Mouse (Mus musculus): Measurements from ENCODE around the gene Erbin. TPM values are rescaled to one million over a fixed set of nuclear protein-coding genes. Genes with fewer than 3 reads are reported as not detected.
A peak's percentile ranks its signal among the peaks of the same experiment; 100 is the strongest.

Gene Erbin
- polyA plus RNA-seq, 1 experiment from 2014 or later: 10.6 TPM

DNA sequence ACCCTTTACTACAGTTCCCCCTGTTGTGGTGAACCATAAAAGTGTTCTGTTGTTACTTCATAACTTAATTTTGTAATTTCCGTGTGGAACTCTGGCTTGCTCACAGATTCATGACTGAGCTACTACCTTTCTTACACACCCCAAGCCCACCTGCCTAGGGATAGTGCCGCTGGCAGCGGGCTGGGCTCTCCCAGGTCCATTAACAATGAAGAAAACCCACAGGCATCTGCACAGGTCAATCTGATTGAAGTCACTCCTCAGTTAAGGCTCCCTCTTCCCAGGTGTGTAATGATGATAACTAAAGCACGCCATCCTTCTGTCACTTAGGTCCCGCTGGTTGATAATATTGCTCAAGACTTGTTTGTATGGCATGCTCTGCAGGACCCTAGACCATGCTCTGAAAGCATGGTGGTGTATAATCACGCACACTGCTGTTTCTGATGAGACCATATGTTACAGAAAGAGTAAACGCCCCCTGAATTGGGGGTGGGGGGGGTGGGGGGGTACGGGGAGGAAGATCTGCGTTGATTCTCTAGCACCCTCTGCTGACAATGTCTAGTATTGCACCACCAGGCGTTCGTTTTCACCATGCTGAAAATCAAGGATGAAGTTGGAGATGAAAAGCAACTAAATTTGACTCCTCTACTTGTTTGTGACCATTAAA is 140.3 kb downstream of the Erbin start:
- peak; percentile 44; the same call in 1 of the 2 replicates for ATAC-seq (ENCODE audit: low FRiP score)
- Histone ChIP-seq H3K27me3 (peaks cover 5% of the 10 kb centered on the region; the same call in 1 of the 2 replicates), H3K9me3 (no peaks in the 10 kb centered on the region), H3K27ac (no peak overlapping the region), H3K4me2 (no peak overlapping the region), H3K36me3 (no peaks in the 10 kb centered on the region), H3K9ac (no peak overlapping the region), H3K4me3 (no peak overlapping the region), H3K4me1 (replicated peaks) (peaks cover 3% of the 10 kb centered on the region)
- 33% methylated on average over 11 of the region's 11 CpGs for WGBS

DNA sequence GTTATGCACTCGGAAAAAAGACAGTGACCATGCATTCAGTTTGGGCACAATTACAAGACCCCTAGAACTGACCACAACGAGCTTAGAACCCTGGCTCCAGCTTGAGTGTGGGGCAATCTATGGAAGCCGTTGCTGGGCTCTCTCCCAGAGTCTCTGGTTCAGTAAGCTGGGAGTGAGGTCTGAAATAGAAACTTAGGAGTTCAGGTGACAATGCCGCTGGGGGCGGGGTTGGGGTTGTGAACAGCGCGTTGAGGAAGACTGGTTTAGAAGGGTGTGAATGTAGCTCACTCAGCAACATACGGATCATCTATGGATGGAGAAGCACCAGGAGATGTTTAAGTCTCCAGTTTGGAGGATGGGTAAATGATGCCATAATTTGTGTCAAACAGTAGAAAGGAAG is 143.2 kb downstream of the Erbin start:
- peaks cover 5% of the 10 kb centered on the region; the same call in 1 of the 2 replicates for H3K27me3 ChIP-seq
- WGBS: 70% methylated on average over 8 of the region's 8 CpGs
- H3K4me2 ChIP-seq: no peak overlapping the region
- no peak overlapping the region for H3K9ac ChIP-seq
- H3K4me1 ChIP-seq (replicated peaks): peaks cover 16% of the 10 kb centered on the region
- no peaks in the 10 kb centered on the region for H3K36me3 ChIP-seq
- no peak for ATAC-seq (ENCODE audit: low FRiP score)
- no peak overlapping the region for H3K4me3 ChIP-seq
- no peaks in the 10 kb centered on the region for H3K9me3 ChIP-seq
- no peak overlapping the region for H3K27ac ChIP-seq

DNA sequence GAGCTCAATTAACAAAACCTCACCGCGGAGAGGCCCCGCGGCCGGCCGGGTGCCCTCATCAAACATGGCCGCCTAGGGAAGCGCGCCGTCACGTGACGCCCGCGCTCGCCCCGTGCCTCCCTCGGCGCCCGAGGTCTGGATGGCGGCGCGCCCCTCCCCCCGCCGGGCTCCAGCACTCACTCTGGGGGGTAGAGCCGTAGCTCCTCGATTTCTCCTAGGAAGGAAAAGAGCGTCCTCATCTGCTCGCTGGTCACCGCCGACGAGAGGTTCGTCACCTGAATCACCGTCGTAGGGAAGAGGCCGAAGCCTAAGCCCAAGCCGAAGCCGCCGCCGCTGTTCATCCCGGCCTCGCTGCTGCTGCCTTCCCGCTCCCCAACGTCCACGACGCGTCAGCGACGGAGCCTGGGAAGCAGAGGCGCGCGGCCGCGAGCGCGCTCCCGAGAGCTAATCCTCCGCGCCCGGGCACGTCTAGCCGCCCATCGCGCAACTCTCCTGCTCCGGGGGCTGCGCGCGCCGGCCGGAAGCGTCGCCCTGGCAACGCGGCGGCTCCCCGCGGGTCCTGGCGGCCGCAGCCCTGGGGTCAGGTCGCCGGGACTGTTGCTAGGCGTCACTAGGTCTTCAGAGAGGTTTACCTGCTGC is 146.1 kb downstream of the Erbin start, which contains the start of gene Srek1:
Gene Srek1, minus strand, starts transcription at position 490 of the 639 bp plus-strand sequence.
- peak within 1 kb of the TSS; percentile 99 for H3K27ac ChIP-seq
- WGBS: under 1% methylated on average over 72 of the region's 81 CpGs
- H3K27me3 ChIP-seq: peaks cover 5% of the 10 kb centered on the region; the same call in 1 of the 2 replicates
- peak within 1 kb of the TSS; percentile 66 for H3K4me3 ChIP-seq
- peak; percentile 96 for ATAC-seq (ENCODE audit: low FRiP score)
- no peaks in the 10 kb centered on the region for H3K9me3 ChIP-seq
- H3K36me3 ChIP-seq: no peaks in the 10 kb centered on the region
- peak within 1 kb of the TSS; percentile 68 for H3K4me2 ChIP-seq
- peaks cover 31% of the 10 kb centered on the region for H3K4me1 ChIP-seq (replicated peaks)
- H3K9ac ChIP-seq: peak within 1 kb of the TSS; percentile 81

DNA sequence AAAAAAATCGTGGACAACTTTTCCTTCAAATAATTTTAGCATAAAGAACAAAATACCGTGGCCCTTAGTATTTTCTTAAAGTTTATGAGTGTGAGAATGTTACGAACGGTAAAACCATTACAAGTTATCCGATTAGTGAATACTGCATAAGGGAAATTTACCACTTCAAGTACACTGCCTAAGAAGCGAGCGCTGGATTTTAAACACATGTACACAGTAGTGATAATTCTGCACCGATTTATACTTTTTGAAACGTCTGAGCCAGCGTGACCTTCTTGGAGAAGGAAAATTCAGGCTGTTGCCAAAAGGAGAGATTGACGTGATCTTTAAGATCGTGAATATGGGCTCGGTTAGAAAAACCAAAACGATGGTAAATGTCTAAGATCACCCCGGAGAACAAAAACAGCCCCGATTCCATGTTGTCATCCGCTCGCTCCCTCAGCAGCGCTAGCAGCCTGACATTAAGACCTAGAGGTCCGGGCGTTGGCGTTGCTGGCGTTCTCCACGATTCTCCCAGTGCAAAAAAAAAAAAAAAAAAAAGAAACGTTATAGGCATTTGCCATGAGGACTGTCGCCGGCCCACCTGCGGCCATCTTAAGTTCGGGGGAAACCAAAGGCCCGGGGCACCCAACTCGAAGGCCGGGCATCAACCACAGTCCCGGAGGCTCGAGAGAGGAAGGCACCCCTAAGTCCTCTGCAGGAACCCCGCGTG is 146.8 kb downstream of the Erbin start:
- peak overlapping the region; percentile 68 for H3K4me2 ChIP-seq
- no peaks in the 10 kb centered on the region; the same call in 1 of the 2 replicates for H3K36me3 ChIP-seq
- peak overlapping the region; percentile 81 for H3K9ac ChIP-seq
- H3K4me1 ChIP-seq (replicated peaks): peaks cover 31% of the 10 kb centered on the region
- WGBS: 3% methylated on average over 36 of the region's 36 CpGs
- no peaks in the 10 kb centered on the region for H3K9me3 ChIP-seq
- ATAC-seq (ENCODE audit: low FRiP score): peak; percentile 82
- H3K27me3 ChIP-seq: peaks cover 2% of the 10 kb centered on the region; the same call in 1 of the 2 replicates
- H3K4me3 ChIP-seq: peak overlapping the region; percentile 66
- peak overlapping the region; percentile 99 for H3K27ac ChIP-seq

DNA sequence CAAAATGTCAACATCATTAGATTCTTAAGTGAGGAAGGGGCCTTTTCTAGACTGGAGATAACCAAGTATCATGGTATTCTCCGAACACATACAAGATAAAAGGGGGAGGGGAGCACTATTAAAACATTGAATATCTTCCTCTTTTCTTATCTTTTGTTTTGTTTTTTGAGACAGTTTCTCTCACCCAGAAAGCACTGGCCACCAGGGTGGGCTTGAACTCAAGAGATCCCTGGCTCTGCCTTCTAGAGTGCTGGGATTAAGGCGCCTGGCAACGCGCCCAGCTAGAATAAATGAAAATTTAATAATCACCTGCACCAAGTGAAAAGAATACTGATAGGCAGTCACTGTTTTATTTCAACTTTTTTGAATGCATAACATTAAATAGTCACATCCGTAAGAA is 147.4 kb downstream of the Erbin start:
- Histone ChIP-seq H3K9ac (peak overlapping the region; percentile 65), H3K36me3 (peaks cover 2% of the 10 kb centered on the region), H3K27ac (0 out of 2 replicates have a peak overlapping the region, but pooled peaks have one; percentile 24), H3K9me3 (no peaks in the 10 kb centered on the region), H3K4me3 (peak overlapping the region; percentile 66), H3K27me3 (no peaks in the 10 kb centered on the region), H3K4me1 (replicated peaks) (peaks cover 31% of the 10 kb centered on the region), H3K4me2 (peak overlapping the region; percentile 68)
- ATAC-seq (ENCODE audit: low FRiP score): no peak
- WGBS: 41% methylated on average over 5 of the region's 5 CpGs

DNA sequence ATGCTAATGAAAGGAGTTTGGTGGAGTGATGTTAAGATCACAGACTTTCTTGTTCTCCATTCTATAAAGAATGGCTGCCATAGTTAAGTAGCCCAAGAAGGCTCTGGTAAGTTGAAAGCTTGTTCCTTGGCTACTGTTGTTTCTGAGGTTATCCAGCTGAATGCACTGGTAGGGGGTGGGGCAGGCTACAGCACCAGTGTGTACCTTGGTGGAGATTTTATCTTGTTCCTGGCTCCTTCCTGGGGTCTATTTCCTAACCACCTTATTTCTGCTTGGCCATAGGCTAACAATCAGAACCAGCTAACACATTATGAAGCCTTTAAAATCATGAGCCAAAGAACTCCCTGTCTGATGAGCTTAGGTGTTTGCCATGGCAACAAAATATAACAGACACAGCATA is 149.5 kb downstream of the Erbin start:
- Histone ChIP-seq H3K27ac (no peak overlapping the region), H3K36me3 (peaks cover 13% of the 10 kb centered on the region), H3K9me3 (no peaks in the 10 kb centered on the region), H3K4me2 (no peak overlapping the region), H3K9ac (no peak overlapping the region), H3K4me3 (no peak overlapping the region), H3K4me1 (replicated peaks) (peaks cover 31% of the 10 kb centered on the region), H3K27me3 (no peaks in the 10 kb centered on the region)
- ATAC-seq (ENCODE audit: low FRiP score): no peak

Other genes with a start within 250 kb of the Erbin start
- gene Srek1, start 145.9 kb downstream of the Erbin start, polyA plus RNA-seq (2015; fragmentation: Nextera tagmentation; extraction: Ambion mirVana): 84.9 and 88.7 TPM in 2 replicates
- gene Nln, start 189.1 kb upstream of the Erbin start, polyA plus RNA-seq (2015; fragmentation: Nextera tagmentation; extraction: Ambion mirVana): 41.9 and 44.8 TPM in 2 replicates
- gene Sgtb, start 189.2 kb upstream of the Erbin start, polyA plus RNA-seq (2015; fragmentation: Nextera tagmentation; extraction: Ambion mirVana): 32.7 and 34.7 TPM in 2 replicates